In genomic region chr2:27750399-27751134, GRCm38 (mm10) we compare ENCODE assay signal across 13 mouse cellular contexts.
DNase-seq lines count a peak whose midpoint lies in the region; ATAC-seq and TF ChIP-seq lines count a peak whose summit lies in the region.
"Had no signal": no experiment of that assay in that cellular context is flagged by ENCODE, and none has a peak within 500 bp of the region (broad histone marks: within the 10 kb centered on the region; RNA-seq: fewer than 3 reads in every experiment).

No protein-coding gene starts in this region.

- no peak for TF ChIP-seq POLR2A in liver, adult 2 months (IDR thresholded peaks at IDR 0.05; ENCODE audit: extremely low read depth, insufficient read depth, low read length)

- peaks cover 66% of the 10 kb centered on the region for H3K36me3 ChIP-seq in liver, adult 2 months (ENCODE audit: control insufficient read depth, insufficient read depth, low read length)
- H3K36me3 ChIP-seq in liver, postnatal 0 days (replicated peaks; ENCODE audit: insufficient read depth, low read length) = peaks cover 51% of the 10 kb centered on the region
- peaks cover 72% of the 10 kb centered on the region for H3K36me3 ChIP-seq in embryonic facial prominence, embryonic 15.5 days
- peaks cover 41% of the 10 kb centered on the region for H3K36me3 ChIP-seq in stomach, embryonic 15.5 days
- H3K36me3 ChIP-seq: midbrain, embryonic 15.5 days; neural tube, embryonic 15.5 days had no signal

- H3K79me2 ChIP-seq in liver, adult 2 months (ENCODE audit: control insufficient read depth, insufficient read depth, low read length) = peaks cover 20% of the 10 kb centered on the region; the same call in 1 of the 2 replicates

- peak overlapping the region; percentile 4 for H3K9ac ChIP-seq in liver, adult 2 months (ENCODE audit: low read depth, low read length)
- no peak overlapping the region for H3K9ac ChIP-seq in liver, postnatal 0 days (replicated peaks)
- H3K9ac ChIP-seq in embryonic facial prominence, embryonic 15.5 days = no peak overlapping the region
- no peak overlapping the region for H3K9ac ChIP-seq in stomach, embryonic 15.5 days
- H3K9ac ChIP-seq: hindbrain, embryonic 12.5 days; liver, embryonic 15.5 days; midbrain, embryonic 15.5 days; neural tube, embryonic 15.5 days had no signal

- peak; percentile 90 for DNase-seq in heart, adult 11 months
- no peak for DNase-seq in heart, adult 9 months (ENCODE audit: low spot score in 2 of 2)
- DNase-seq in liver, adult 2 months (ENCODE audit: extremely low read depth, low read depth, low spot score) = no peak
- no peak for DNase-seq in liver, postnatal 0 days
- no peak for DNase-seq in urinary bladder, postnatal 36 days (ENCODE audit: low spot score in 2 of 2)
- DNase-seq in right cerebral cortex, postnatal 10 days (ENCODE audit: low spot score in 2 of 2) = no peak
- DNase-seq: thymus, postnatal 4 days had no signal

- TF ChIP-seq CTCF in liver, adult 2 months (IDR thresholded peaks at IDR 0.05; ENCODE audit: low read depth, low read length) = no peak
- TF ChIP-seq CTCF in liver, postnatal 0 days (IDR thresholded peaks at IDR 0.05; ENCODE audit: low read depth) = no peak

- peaks cover 61% of the 10 kb centered on the region for H3K4me1 ChIP-seq in liver, adult 2 months (ENCODE audit: control insufficient read depth, insufficient read depth, low read length)
- H3K4me1 ChIP-seq in liver, postnatal 0 days (ENCODE audit: insufficient read depth) = peaks cover 15% of the 10 kb centered on the region
- H3K4me1 ChIP-seq in embryonic facial prominence, embryonic 15.5 days = peaks cover 50% of the 10 kb centered on the region
- H3K4me1 ChIP-seq in stomach, embryonic 15.5 days = peaks cover 46% of the 10 kb centered on the region

- WGBS in liver, adult 2 months = 45% methylated on average over 12 of the region's 12 CpGs
- 74% methylated on average over 12 of the region's 12 CpGs for WGBS in liver, postnatal 0 days (ENCODE audit: insufficient replicate concordance)
- 52% methylated on average over 12 of the region's 12 CpGs for WGBS in embryonic facial prominence, embryonic 15.5 days
- WGBS in stomach, embryonic 15.5 days = 46% methylated on average over 12 of the region's 12 CpGs

- no peak overlapping the region for H3K4me2 ChIP-seq in liver, postnatal 0 days (ENCODE audit: low read depth, low read length)
- no peak overlapping the region for H3K4me2 ChIP-seq in embryonic facial prominence, embryonic 15.5 days (replicated peaks)
- no peak overlapping the region for H3K4me2 ChIP-seq in stomach, embryonic 15.5 days
- H3K4me2 ChIP-seq: hindbrain, embryonic 12.5 days; liver, embryonic 15.5 days; midbrain, embryonic 15.5 days; neural tube, embryonic 15.5 days had no signal

- ATAC-seq in liver, postnatal 0 days = no peak; the same call in 1 of the 2 replicates
- peak; percentile 35; the same call in 1 of the 2 replicates for ATAC-seq in embryonic facial prominence, embryonic 15.5 days (ENCODE audit: insufficient number of reproducible peaks, low FRiP score, low TSS enrichment, low read depth)
- ATAC-seq in stomach, embryonic 15.5 days (ENCODE audit: insufficient read depth, low FRiP score, low read depth) = no peak; the same call in 1 of the 2 replicates
- ATAC-seq: midbrain, embryonic 15.5 days had no signal

- H3K9me3 ChIP-seq in liver, postnatal 0 days (ENCODE audit: low read length) = no peaks in the 10 kb centered on the region
- no peaks in the 10 kb centered on the region for H3K9me3 ChIP-seq in embryonic facial prominence, embryonic 15.5 days (replicated peaks)
- no peaks in the 10 kb centered on the region for H3K9me3 ChIP-seq in stomach, embryonic 15.5 days
- H3K9me3 ChIP-seq: hindbrain, embryonic 12.5 days; liver, embryonic 15.5 days; midbrain, embryonic 15.5 days; neural tube, embryonic 15.5 days had no signal

- no peaks in the 10 kb centered on the region for H3K27me3 ChIP-seq in liver, adult 2 months (ENCODE audit: control insufficient read depth, insufficient read depth, low read length)
- H3K27me3 ChIP-seq in liver, postnatal 0 days (ENCODE audit: insufficient read depth, low read length) = no peaks in the 10 kb centered on the region
- no peaks in the 10 kb centered on the region for H3K27me3 ChIP-seq in embryonic facial prominence, embryonic 15.5 days
- H3K27me3 ChIP-seq in stomach, embryonic 15.5 days (replicated peaks) = no peaks in the 10 kb centered on the region
- H3K27me3 ChIP-seq: hindbrain, embryonic 12.5 days; liver, embryonic 15.5 days; midbrain, embryonic 15.5 days; neural tube, embryonic 15.5 days had no signal

- H3K4me3 ChIP-seq in liver, adult 2 months (ENCODE audit: insufficient read depth, low read depth, low read length) = no peak overlapping the region
- H3K4me3 ChIP-seq in liver, postnatal 0 days (ENCODE audit: low read depth, low read length) = no peak overlapping the region
- H3K4me3 ChIP-seq in embryonic facial prominence, embryonic 15.5 days (replicated peaks) = no peak overlapping the region
- no peak overlapping the region for H3K4me3 ChIP-seq in stomach, embryonic 15.5 days (replicated peaks)
- H3K4me3 ChIP-seq: hindbrain, embryonic 12.5 days; liver, embryonic 15.5 days; midbrain, embryonic 15.5 days; neural tube, embryonic 15.5 days had no signal

- H3K27ac ChIP-seq in liver, adult 2 months (replicated peaks; ENCODE audit: insufficient read depth, low read depth, low read length) = peak overlapping the region; percentile 56
- H3K27ac ChIP-seq in liver, postnatal 0 days (ENCODE audit: low read depth) = no peak overlapping the region; the same call in 1 of the 2 replicates
- peak overlapping the region; percentile 76 for H3K27ac ChIP-seq in embryonic facial prominence, embryonic 15.5 days (replicated peaks)
- peak overlapping the region; percentile 61; the same call in 1 of the 2 replicates for H3K27ac ChIP-seq in stomach, embryonic 15.5 days
- H3K27ac ChIP-seq: hindbrain, embryonic 12.5 days; liver, embryonic 15.5 days; midbrain, embryonic 15.5 days; neural tube, embryonic 15.5 days had no signal

- TF ChIP-seq EP300 in liver, postnatal 0 days (IDR thresholded peaks at IDR 0.05; ENCODE audit: low read depth) = no peak
